Mouse (Mus musculus): ENCODE data around the gene Tob1.

Tob1 gene

GRCm38 (mm10) chr11:94229207-94229960 lies 18.1 kb downstream of the Tob1 start:
- DNase-seq (ENCODE audit: low read depth, low spot score): no peak

- DNase-seq (ENCODE audit: low read depth, low spot score): no peak
Observed at GRCm38 (mm10) chr11:94230244-94230643, 19.0 kb downstream of the Tob1 start.

GRCm38 (mm10) chr11:94231821-94232552 lies 20.7 kb downstream of the Tob1 start:
- DNase-seq (ENCODE audit: low read depth, low spot score): peak; percentile 39

- no peak for DNase-seq (ENCODE audit: low read depth, low spot score)
Observed at GRCm38 (mm10) chr11:94233405-94233804, 22.2 kb downstream of the Tob1 start.

- DNase-seq (ENCODE audit: low read depth, low spot score): no peak
Observed at GRCm38 (mm10) chr11:94234380-94234779, 23.1 kb downstream of the Tob1 start.

GRCm38 (mm10) chr11:94234857-94235256 lies 23.6 kb downstream of the Tob1 start:
- DNase-seq (ENCODE audit: low read depth, low spot score): no peak

GRCm38 (mm10) chr11:94236074-94236473 lies 24.8 kb downstream of the Tob1 start:
- DNase-seq (ENCODE audit: low read depth, low spot score): peak; percentile 91

GRCm38 (mm10) chr11:94238786-94239185 lies 27.5 kb downstream of the Tob1 start:
- no peak for DNase-seq (ENCODE audit: low read depth, low spot score)

GRCm38 (mm10) chr11:94239706-94240105 lies 28.5 kb downstream of the Tob1 start:
- no peak for DNase-seq (ENCODE audit: low read depth, low spot score)

GRCm38 (mm10) chr11:94242760-94243421 lies 31.6 kb downstream of the Tob1 start:
- DNase-seq (ENCODE audit: low read depth, low spot score): no peak

GRCm38 (mm10) chr11:94243422-94244180 lies 32.3 kb downstream of the Tob1 start:
- DNase-seq (ENCODE audit: low read depth, low spot score): peak; percentile 58

GRCm38 (mm10) chr11:94244385-94244784 lies 33.1 kb downstream of the Tob1 start:
- DNase-seq (ENCODE audit: low read depth, low spot score): no peak

- no peak for DNase-seq (ENCODE audit: low read depth, low spot score)
Observed at GRCm38 (mm10) chr11:94245955-94246788, 34.9 kb downstream of the Tob1 start, which contains the start of gene Wfikkn2. Gene Wfikkn2, minus strand, starts transcription at chr11:94246005.

GRCm38 (mm10) chr11:94246789-94247061 lies 35.5 kb downstream of the Tob1 start:
- no peak for DNase-seq (ENCODE audit: low read depth, low spot score)

GRCm38 (mm10) chr11:94253156-94253555 lies 41.9 kb downstream of the Tob1 start:
- DNase-seq (ENCODE audit: low read depth, low spot score): no peak

GRCm38 (mm10) chr11:94253691-94254090 lies 42.4 kb downstream of the Tob1 start:
- DNase-seq (ENCODE audit: low read depth, low spot score): no peak

- DNase-seq (ENCODE audit: low read depth, low spot score): no peak
Observed at GRCm38 (mm10) chr11:94255733-94256132, 44.5 kb downstream of the Tob1 start.

GRCm38 (mm10) chr11:94257987-94258386 lies 46.7 kb downstream of the Tob1 start:
- DNase-seq (ENCODE audit: low read depth, low spot score): no peak

- no peak for DNase-seq (ENCODE audit: low read depth, low spot score)
Observed at GRCm38 (mm10) chr11:94259814-94260213, 48.6 kb downstream of the Tob1 start.

- DNase-seq (ENCODE audit: low read depth, low spot score): no peak
Observed at GRCm38 (mm10) chr11:94261585-94262370, 50.5 kb downstream of the Tob1 start.
